Mouse (Mus musculus): ENCODE results near the gene Retnlb. TPM values are rescaled to one million over a fixed set of nuclear protein-coding genes. Genes with fewer than 3 reads are reported as not detected.

Retnlb gene
- total RNA-seq, 2 experiments from 2014 or later: not detected

DNA sequence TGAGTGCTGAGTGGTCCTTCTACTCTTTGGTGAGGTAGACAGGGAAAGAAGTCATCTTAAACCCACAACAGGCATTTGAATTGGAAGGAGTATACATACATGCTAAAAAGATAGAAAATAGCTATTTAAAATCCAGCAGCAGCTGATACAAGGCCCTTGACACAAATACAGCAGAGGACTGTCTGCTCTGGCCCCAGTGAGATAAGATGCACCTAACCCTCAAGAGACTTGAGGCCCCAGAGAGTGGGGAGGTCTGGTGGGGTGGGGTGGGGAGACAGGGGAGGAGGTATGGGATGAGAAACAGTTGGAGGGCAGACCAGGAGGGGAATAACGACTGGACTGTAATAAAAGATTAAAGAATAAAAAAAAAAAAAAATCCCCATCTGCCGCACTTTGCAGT lies 51.0 kb downstream of the Retnlb start:
- DNase-seq (ENCODE audit: low spot score in 2 of 2): no peak

Other genes with a start within 250 kb of the Retnlb start
- gene Trat1, start 44.8 kb upstream of the Retnlb start, total RNA-seq (2021): under 1 TPM; 0.20 to 0.35 TPM
- not detected for gene Retnla, start 25.7 kb downstream of the Retnlb start, total RNA-seq (2021)
- not detected for gene Retnlg, start 55.8 kb downstream of the Retnlb start, total RNA-seq (2021)
- gene Dzip3, start 177.3 kb downstream of the Retnlb start, total RNA-seq (2021): 10 to 100 TPM; 77.4 to 81.7 TPM
- 1 to 10 TPM; 1.0 to 1.7 TPM for gene Cip2a, start 177.3 kb downstream of the Retnlb start, total RNA-seq (2021)
- under 1 TPM; 0.63 to 0.89 TPM for gene Myh15, start 240.6 kb downstream of the Retnlb start, total RNA-seq (2021)